Mouse (Mus musculus): ENCODE results near the gene Nckap5.

GRCm38 (mm10) chr1:126196937-126197336 lies 633.7 kb downstream of the Nckap5 start:
- TF ChIP-seq CTCF (IDR thresholded peaks at IDR 0.05; ENCODE audit: control insufficient read depth, insufficient read depth, low read length) (no peak), POLR2A (IDR thresholded peaks at IDR 0.05; ENCODE audit: borderline replicate concordance, control insufficient read depth, low read depth, low read length) (no peak)
